Mouse (Mus musculus) heart, embryonic 12.5 days (tissue): ENCODE measurements around the gene Crybb2. TPM values are rescaled to one million over a fixed set of nuclear protein-coding genes. Genes with fewer than 3 reads are reported as not detected.

Experiments used
- ATAC-seq: fragments of 200-750 bp; cut with Nextera tagmentation; 2 replicates; pipeline ENCODE4 v1.8.0; 2017; ENCODE audit warnings: moderate TSS enrichment, moderate library complexity; ENCODE audit not compliant: insufficient number of reproducible peaks, low FRiP score
- H3K27ac ChIP-seq: fragments of 300-500 bp; sonication (generic); 2 replicates; pipeline ENCODE4 v1.5.1; 2016; ENCODE audit warnings: mild to moderate bottlenecking, moderate library complexity; ENCODE audit not compliant: poor library complexity, severe bottlenecking
- H3K27me3 ChIP-seq: fragments of 300-500 bp; sonication (generic); replicated peaks from 2 replicates; pipeline ENCODE4 v1.6.1; 2016; ENCODE audit warnings: mild to moderate bottlenecking, moderate library complexity
- H3K36me3 ChIP-seq: fragments of 300-500 bp; sonication (generic); 2 replicates; pipeline ENCODE4 v1.6.1; 2016; ENCODE audit warnings: mild to moderate bottlenecking, moderate library complexity
- H3K4me1 ChIP-seq: fragments of 300-500 bp; sonication (generic); replicated peaks from 2 replicates; pipeline ENCODE4 v1.6.1; 2016; ENCODE audit warnings: mild to moderate bottlenecking
- H3K4me2 ChIP-seq: fragments of 300-500 bp; sonication (generic); 2 replicates; pipeline ENCODE4 v1.6.1; 2016; ENCODE audit warnings: mild to moderate bottlenecking, moderate library complexity
- H3K4me3 ChIP-seq: fragments of 300-500 bp; sonication (generic); 2 replicates; pipeline ENCODE4 v1.5.1; 2016; ENCODE audit warnings: mild to moderate bottlenecking
- H3K9ac ChIP-seq: fragments of 300-500 bp; sonication (generic); 2 replicates; pipeline ENCODE4 v1.6.1; 2016; ENCODE audit warnings: mild to moderate bottlenecking, moderate library complexity
- H3K9me3 ChIP-seq: fragments of 300-500 bp; sonication (generic); replicated peaks from 2 replicates; pipeline ENCODE4 v1.6.1; 2016; ENCODE audit warnings: mild to moderate bottlenecking, moderate library complexity
- WGBS: fragments of 180-500 bp; shearing (Covaris S2); methylation state at CpG from one replicate; pipeline ENCODE4 v1.1.7; 2016; 5-methylcytosine and 5-hydroxymethylcytosine counted together
- polyA plus RNA-seq: library from polyadenylated mRNA; unstranded; fragments of >200 nt; fragmentation: Nextera tagmentation; extraction: Ambion mirVana; gene quantifications from 2 replicates; pipeline ENCODE4 v1.2.1, GENCODE M21; 2016

Crybb2 gene
- polyA plus RNA-seq, 1 experiment from 2014 or later: not detected

DNA sequence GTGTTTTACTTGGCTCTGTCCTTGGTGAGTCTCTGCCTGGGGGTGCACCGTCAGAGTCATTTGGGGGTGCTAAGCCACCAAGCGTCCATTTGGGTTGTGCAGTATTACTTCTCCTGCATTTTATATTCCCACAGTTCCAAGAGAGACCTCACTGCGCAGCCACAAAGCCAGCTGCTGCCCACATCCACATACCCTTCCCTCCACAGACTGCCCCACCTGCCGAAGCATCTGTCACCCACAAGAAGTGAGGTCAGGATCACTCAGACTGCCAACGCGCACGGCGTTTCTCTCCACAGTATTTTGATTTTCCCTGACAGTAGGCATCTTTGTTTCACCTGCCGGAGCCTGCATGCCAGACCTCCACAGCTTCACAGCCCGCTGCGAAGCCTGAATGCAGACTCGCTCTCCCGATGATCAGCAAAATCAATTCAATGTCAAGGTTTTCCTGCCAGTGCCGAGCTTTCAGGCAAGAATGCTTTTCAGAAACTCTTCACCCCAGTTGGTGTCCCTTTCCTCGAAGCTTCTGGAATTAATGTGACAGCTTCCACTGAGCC is 38.6 kb downstream of the Crybb2 start:
- no peak overlapping the region for H3K9ac ChIP-seq
- H3K27me3 ChIP-seq: 0 out of 2 replicates have a peak, but pooled peaks cover 4% of the 10 kb centered on the region
- no peak for ATAC-seq
- H3K9me3 ChIP-seq: no peaks in the 10 kb centered on the region
- H3K27ac ChIP-seq: no peak overlapping the region
- peaks cover 19% of the 10 kb centered on the region for H3K4me1 ChIP-seq
- no peak overlapping the region for H3K4me3 ChIP-seq
- 76% methylated on average over 15 of the region's 15 CpGs for WGBS
- no peak overlapping the region for H3K4me2 ChIP-seq
- H3K36me3 ChIP-seq: no peaks in the 10 kb centered on the region

DNA sequence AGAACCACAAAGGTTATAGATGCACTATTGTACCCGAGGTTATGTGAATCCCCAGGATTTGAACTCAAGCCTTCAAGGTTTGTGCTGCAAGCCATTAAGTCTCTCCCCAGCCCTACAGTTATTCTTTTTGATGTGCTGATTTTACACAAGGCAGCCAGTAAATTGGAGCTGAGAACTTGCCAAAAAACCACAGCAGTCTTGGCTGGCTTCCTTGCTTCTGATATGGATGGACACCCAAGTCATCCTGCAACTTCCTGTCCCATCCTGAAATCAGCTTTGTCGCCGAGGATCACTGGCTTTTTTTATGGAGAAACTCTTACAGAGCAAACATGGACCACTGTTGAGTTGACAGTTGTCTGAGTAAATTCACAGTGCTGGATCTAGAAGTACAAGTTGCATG is 39.8 kb downstream of the Crybb2 start:
- H3K27ac ChIP-seq: no peak overlapping the region
- H3K9ac ChIP-seq: no peak overlapping the region
- H3K4me2 ChIP-seq: no peak overlapping the region
- no peaks in the 10 kb centered on the region for H3K36me3 ChIP-seq
- peaks cover 7% of the 10 kb centered on the region for H3K4me1 ChIP-seq
- no peak for ATAC-seq
- H3K27me3 ChIP-seq: 0 out of 2 replicates have a peak, but pooled peaks cover 4% of the 10 kb centered on the region
- no peaks in the 10 kb centered on the region for H3K9me3 ChIP-seq
- 60% methylated on average over 3 of the region's 3 CpGs for WGBS
- H3K4me3 ChIP-seq: no peak overlapping the region

DNA sequence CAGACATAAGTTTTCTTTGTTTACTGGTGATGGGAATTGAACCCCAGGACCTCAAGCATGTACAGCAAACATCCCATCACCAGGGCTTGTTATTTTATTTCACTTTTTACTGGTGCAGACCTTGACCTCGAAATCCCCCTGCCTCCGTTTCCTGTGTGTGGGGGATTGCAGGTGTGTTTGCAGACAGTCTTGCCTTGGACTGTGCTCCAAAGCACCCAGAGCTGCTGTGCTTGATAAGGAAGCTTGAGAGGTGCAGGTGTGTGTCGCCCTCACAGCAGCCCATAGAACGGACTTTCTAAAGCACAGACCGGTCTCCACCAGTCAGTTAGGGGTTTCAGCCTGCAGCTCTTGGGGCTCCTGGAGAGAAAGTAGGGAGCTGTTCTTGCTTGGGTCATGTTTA is 43.2 kb downstream of the Crybb2 start:
- peaks cover 9% of the 10 kb centered on the region; the same call in 1 of the 2 replicates for H3K4me1 ChIP-seq
- no peaks in the 10 kb centered on the region for H3K9me3 ChIP-seq
- ATAC-seq: no peak
- H3K4me2 ChIP-seq: no peak overlapping the region
- 76% methylated on average over 5 of the region's 5 CpGs for WGBS
- no peak overlapping the region for H3K4me3 ChIP-seq
- no peaks in the 10 kb centered on the region for H3K27me3 ChIP-seq
- H3K27ac ChIP-seq: no peak overlapping the region
- H3K36me3 ChIP-seq: no peaks in the 10 kb centered on the region
- H3K9ac ChIP-seq: no peak overlapping the region

DNA sequence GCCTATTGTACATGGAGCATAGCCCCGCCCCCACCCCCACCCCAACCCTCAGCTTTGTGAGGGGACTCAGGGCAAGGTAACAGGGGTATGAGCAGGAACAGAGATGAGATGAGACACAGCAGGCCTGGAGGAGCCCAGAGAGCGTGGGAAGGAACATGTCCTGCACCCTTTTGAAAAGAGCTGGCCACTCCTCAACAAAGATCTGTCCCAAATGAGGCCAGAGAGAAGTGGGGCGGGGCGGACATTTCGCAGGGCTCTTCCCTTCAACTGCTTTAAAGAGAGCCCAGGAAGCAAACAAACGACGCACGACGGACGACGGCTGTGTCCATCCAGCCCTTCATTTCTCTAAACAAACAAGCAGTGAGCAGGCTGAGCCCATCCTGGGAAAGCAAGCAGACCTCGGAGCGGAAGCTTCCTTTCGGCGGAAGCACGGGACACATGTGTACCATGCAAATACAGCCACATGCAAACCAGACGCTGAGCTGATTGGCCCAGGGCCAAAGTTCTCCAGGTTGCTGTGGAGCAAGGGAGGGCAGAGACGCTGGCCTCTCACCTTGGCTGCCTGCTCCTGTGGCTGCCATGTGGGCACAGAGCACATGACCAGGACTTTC is 45.7 kb downstream of the Crybb2 start:
- ATAC-seq: 0 out of 2 replicates have a peak, but pooled peaks have one; percentile 38
- H3K27me3 ChIP-seq: no peaks in the 10 kb centered on the region
- no peak overlapping the region for H3K4me3 ChIP-seq
- H3K27ac ChIP-seq: no peak overlapping the region
- H3K9ac ChIP-seq: no peak overlapping the region
- no peaks in the 10 kb centered on the region for H3K36me3 ChIP-seq
- H3K4me1 ChIP-seq: peaks cover 9% of the 10 kb centered on the region; the same call in 1 of the 2 replicates
- peak overlapping the region; percentile 12 for H3K4me2 ChIP-seq
- H3K9me3 ChIP-seq: no peaks in the 10 kb centered on the region
- WGBS: 39% methylated on average over 18 of the region's 18 CpGs

DNA sequence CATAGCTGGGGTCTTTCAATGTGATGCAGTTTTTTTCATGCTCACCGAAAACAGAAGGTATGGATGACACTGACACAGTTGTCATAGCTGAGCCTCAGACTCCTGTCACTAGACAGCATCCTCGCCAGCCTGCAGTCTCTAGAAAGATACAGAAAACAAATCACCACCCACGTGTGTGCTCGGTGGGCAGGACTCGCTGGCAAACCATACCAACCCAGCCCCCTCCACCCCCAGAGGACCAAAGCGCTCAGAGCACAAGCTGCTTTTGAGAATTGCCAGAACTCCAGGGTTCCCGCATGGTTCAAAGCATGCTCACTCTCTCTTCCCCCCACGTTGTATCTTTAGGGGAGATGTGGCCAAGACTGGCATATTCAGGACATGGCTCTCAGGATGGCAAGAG is 51.7 kb downstream of the Crybb2 start:
- Histone ChIP-seq H3K4me1 (peaks cover 39% of the 10 kb centered on the region), H3K27me3 (no peaks in the 10 kb centered on the region), H3K36me3 (no peaks in the 10 kb centered on the region), H3K27ac (0 out of 2 replicates have a peak overlapping the region, but pooled peaks have one; percentile 17), H3K4me2 (peak overlapping the region; percentile 0; the same call in 1 of the 2 replicates), H3K9me3 (no peaks in the 10 kb centered on the region), H3K4me3 (no peak overlapping the region), H3K9ac (no peak overlapping the region)
- 38% methylated on average over 8 of the region's 8 CpGs for WGBS
- no peak for ATAC-seq

DNA sequence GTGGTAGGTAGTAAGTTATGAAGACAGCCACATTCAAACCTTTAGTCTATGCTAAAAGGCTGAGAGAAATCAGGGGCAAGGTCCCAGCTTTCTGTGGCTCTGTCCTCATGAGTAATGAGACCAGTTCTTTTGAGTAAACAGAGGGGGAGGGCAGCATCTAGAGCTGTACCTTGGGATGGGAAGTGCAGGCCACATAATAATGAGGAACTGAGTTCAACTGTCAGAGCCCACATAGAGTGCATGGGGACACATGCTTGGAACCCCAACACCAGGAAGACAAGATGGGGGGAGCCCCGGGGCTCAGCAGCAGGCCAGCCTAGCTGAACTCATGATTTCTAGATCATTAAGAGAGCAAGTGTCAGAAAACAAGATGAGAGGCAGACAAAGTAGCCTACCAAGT is 52.9 kb downstream of the Crybb2 start:
- WGBS: 84% methylated on average over 1 of the region's 1 CpGs
- Histone ChIP-seq H3K9me3 (no peaks in the 10 kb centered on the region), H3K4me3 (no peak overlapping the region), H3K36me3 (0 out of 2 replicates have a peak, but pooled peaks cover 4% of the 10 kb centered on the region), H3K9ac (no peak overlapping the region), H3K4me2 (no peak overlapping the region), H3K4me1 (peaks cover 39% of the 10 kb centered on the region), H3K27ac (no peak overlapping the region), H3K27me3 (no peaks in the 10 kb centered on the region)
- ATAC-seq: no peak

DNA sequence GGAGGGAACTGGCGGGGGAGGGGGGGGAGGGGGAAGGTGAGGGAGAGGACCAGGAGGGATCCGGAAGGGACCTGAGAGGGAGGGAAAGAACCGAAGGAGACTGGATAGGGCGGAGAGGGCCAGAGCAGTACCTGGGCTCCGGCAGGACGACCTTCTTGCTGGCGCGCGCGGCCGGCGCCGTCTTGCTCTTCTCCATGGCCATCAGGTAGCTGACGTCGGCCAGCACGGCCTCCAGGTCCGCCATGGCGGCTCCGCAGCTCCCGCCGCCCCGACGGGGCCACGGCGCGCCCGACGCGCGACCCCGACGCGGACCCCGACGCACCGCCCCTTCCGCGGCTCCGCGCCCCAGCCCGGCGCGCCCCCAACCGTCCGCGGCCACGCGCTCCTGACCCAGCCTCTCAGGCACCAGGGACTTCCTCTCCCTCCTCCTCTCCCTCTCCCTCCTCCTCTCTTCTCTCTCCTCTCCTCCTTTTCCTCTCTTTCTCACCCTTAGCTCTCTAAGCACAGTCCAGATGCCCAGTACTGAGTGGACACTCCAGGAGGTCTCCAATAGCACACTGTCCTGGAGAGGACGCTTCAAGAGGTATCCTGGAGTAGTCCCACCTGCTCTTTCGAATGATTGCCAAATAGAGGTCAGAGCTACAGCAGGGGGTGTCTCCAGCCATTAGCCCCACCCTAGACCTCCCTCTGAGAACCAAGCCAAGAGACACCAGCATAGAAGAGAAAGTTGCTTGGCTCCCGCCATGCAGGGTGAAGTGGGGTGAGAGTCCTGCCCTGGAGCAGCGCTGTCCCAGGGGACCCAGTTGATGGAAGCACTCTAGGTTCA is 54.5 kb downstream of the Crybb2 start, which contains the start of gene Grk3:
TSS of gene Grk3 (minus strand) at position 556 of the 826 bp plus-strand sequence.
- 3% methylated on average over 47 of the region's 52 CpGs for WGBS
- H3K4me1 ChIP-seq: peaks cover 40% of the 10 kb centered on the region
- no peaks in the 10 kb centered on the region for H3K27me3 ChIP-seq
- H3K9ac ChIP-seq: peak within 1 kb of the TSS; percentile 86
- peak within 1 kb of the TSS; percentile 79 for H3K4me2 ChIP-seq
- ATAC-seq: peak; percentile 84
- H3K27ac ChIP-seq: peak within 1 kb of the TSS; percentile 76
- H3K36me3 ChIP-seq: 0 out of 2 replicates have a peak, but pooled peaks cover 4% of the 10 kb centered on the region
- H3K4me3 ChIP-seq: peak within 1 kb of the TSS; percentile 78
- H3K9me3 ChIP-seq: no peaks in the 10 kb centered on the region

DNA sequence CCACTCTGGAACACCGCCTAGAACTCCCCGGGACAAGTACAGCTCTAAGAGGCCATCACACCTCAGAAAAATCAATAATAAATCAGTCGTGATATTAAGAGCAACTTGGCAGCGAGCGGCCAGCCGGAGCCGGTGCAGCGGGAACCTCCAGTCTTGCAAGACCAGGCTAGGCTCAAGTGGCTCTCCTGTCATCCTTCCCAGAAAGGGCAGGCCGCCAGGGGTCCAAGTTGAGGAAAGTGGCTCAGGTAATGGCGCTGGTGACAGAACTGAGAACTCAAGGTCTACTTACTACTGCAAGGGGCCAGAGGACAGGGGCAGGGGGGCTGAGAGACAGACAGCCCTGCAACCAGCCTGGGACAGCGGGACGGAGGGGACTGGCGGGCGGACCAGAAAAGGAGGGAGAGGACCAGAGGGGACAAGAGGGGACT is 55.1 kb downstream of the Crybb2 start:
- Histone ChIP-seq H3K27me3 (no peaks in the 10 kb centered on the region), H3K36me3 (0 out of 2 replicates have a peak, but pooled peaks cover 4% of the 10 kb centered on the region), H3K27ac (peak overlapping the region; percentile 76), H3K4me3 (peak overlapping the region; percentile 78), H3K9ac (peak overlapping the region; percentile 86), H3K4me2 (peak overlapping the region; percentile 79), H3K9me3 (no peaks in the 10 kb centered on the region), H3K4me1 (peaks cover 46% of the 10 kb centered on the region)
- WGBS: 3% methylated on average over 14 of the region's 14 CpGs
- peak; percentile 37 for ATAC-seq

DNA sequence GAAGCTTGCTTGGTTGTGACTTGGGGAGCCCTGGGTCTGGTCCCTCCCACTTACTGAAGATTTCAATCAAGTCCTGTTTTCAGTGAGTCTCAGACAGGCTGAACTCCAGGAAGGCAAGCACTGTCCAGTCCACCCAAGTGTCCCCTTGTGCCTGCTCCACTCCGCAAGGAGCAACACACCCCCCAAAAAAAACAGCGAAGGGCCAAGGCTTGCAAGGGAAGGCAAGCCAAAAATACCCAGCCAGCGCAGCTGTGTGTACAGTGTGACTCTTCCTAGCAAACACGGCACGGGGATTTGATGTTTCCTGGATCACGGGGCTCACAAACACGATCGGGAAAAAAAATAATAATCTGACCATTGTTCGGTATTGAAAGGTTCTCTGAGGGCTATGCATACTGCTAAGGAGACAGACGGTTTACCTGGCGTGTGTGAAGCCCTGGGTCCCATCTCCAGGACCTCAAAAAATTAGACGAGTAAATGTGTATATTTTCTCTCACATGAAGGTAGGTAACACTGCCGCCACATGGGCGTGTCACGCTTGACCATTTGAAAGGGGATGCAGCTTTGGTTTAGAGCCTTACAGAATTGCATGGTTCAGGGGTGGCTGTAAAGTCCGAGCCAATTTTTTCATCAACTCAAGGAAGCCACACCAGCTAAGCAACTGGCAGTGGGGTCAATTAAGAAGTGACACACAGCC is 55.7 kb downstream of the Crybb2 start:
- whole genome bisulfite sequencing: 45% methylated on average over 16 of the region's 16 CpGs
- peak overlapping the region; percentile 78 for H3K4me3 ChIP-seq
- ATAC-seq: no peak
- H3K9me3 ChIP-seq: no peaks in the 10 kb centered on the region
- no peak overlapping the region for H3K27ac ChIP-seq
- H3K9ac ChIP-seq: peak overlapping the region; percentile 86
- peak overlapping the region; percentile 79 for H3K4me2 ChIP-seq
- 0 out of 2 replicates have a peak, but pooled peaks cover 4% of the 10 kb centered on the region for H3K36me3 ChIP-seq
- peaks cover 52% of the 10 kb centered on the region for H3K4me1 ChIP-seq
- H3K27me3 ChIP-seq: no peaks in the 10 kb centered on the region

DNA sequence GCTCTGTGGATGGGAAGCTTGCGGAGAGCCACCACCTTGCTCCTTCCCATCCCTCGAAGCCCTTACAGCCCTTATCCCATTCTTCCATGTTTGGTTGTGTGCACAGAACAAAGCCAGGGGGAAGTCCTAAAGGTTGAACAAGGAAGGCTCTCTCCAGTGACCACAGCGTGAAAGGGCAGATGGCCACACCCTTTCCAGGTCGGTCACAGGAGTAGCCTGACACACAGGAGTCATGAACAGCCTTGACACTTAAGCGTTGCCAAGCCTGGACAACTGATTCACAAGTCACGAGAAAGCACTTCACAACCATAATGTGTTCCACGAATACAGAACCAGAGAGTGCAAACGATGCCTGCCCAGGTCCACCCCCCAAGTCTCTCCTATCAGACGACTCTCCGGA is 58.0 kb downstream of the Crybb2 start:
- 0 out of 2 replicates have a peak, but pooled peaks cover 4% of the 10 kb centered on the region for H3K36me3 ChIP-seq
- no peak overlapping the region for H3K27ac ChIP-seq
- H3K27me3 ChIP-seq: no peaks in the 10 kb centered on the region
- H3K4me3 ChIP-seq: no peak overlapping the region
- no peaks in the 10 kb centered on the region for H3K9me3 ChIP-seq
- 79% methylated on average over 10 of the region's 10 CpGs for WGBS
- no peak for ATAC-seq
- no peak overlapping the region for H3K9ac ChIP-seq
- H3K4me2 ChIP-seq: no peak overlapping the region
- peaks cover 57% of the 10 kb centered on the region for H3K4me1 ChIP-seq
